Mouse (Mus musculus) brain, embryonic 14.5 days (tissue): ENCODE data around the gene Acbd6.

Experiments
- CTCF ChIP-seq: fragments of 200-500 bp; IDR thresholded peaks from 2 replicates; pipeline ENCODE4 v1.5.1; 2012; ENCODE audit warnings: inconsistent platforms, mild to moderate bottlenecking, moderate library complexity, borderline replicate concordance; ENCODE audit not compliant: insufficient read depth, insufficient read length; ENCODE audit errors: extremely low read depth
- POLR2A ChIP-seq: fragments of 200-500 bp; IDR thresholded peaks from 2 replicates; pipeline ENCODE4 v1.6.1; 2012; ENCODE audit warnings: mild to moderate bottlenecking, inconsistent platforms, borderline replicate concordance; ENCODE audit not compliant: poor library complexity, insufficient read depth, insufficient read length, severe bottlenecking; ENCODE audit errors: extremely low read depth

- TF ChIP-seq POLR2A (no peak), CTCF (no peak)
Observed at GRCm38 (mm10) chr1:155729113-155729795, 171.3 kb downstream of the Acbd6 start.
